ENCODE assay signal across 15 mouse cellular contexts in the genomic region with DNA sequence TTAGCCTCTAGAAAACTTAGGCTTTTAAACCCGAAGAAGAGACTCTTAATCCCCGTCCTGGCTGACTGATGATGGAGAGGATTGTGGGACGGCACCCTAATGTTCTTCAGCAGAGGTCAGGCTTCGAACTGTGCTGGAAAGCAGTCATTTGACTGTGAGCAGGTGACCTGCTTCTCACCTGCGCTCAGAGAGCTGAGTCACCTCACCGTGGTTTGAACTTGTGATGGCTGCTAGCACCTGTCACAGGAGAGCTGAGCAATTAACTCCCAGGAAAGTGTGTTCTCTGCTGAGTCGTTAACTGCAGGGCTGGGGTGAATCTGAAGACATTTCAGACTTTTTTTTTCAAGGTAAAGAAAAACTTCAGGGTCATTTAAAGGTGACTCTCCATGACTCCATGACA.
DNase-seq lines count a peak whose midpoint lies in the region; ATAC-seq and TF ChIP-seq lines count a peak whose summit lies in the region.
"Had no signal": no experiment of that assay in that cellular context is flagged by ENCODE, and none has a peak within 500 bp of the region (broad histone marks: within the 10 kb centered on the region; RNA-seq: fewer than 3 reads in every experiment).

No protein-coding gene starts in this region.

- dilution Hi-C loops in CH12.LX (cut with MboI; ENCODE audit: extremely low pct_ligation_motif_present, extremely low pct_unique_long_range_greater_than_20kb, low sequenced_read_pairs) = no loop called here

- intact Hi-C loops in heart, postnatal 25 days (cut with DNase I) = loop anchor here (1.0 to 10.0 kb wide), 2 partner anchors 773 to 800 kb away; no protein-coding TSS in a partner anchor

- H3K9ac ChIP-seq in embryonic facial prominence, embryonic 14.5 days (ENCODE audit: low read depth, low read length) = no peak overlapping the region
- H3K9ac ChIP-seq in heart, embryonic 13.5 days = no peak overlapping the region
- H3K9ac ChIP-seq in CH12.LX (ENCODE audit: insufficient read depth, low read depth) = no peak overlapping the region
- no peak overlapping the region for H3K9ac ChIP-seq in embryonic facial prominence, embryonic 15.5 days
- no peak overlapping the region for H3K9ac ChIP-seq in midbrain, embryonic 11.5 days (ENCODE audit: low read length)
- H3K9ac ChIP-seq: embryonic facial prominence, embryonic 12.5 days; forebrain, embryonic 13.5 days; heart, embryonic 15.5 days; hindbrain, embryonic 12.5 days had no signal

- H3K79me2 ChIP-seq in CH12.LX (replicated peaks; ENCODE audit: control insufficient read depth, extremely low read depth, insufficient read depth, poor library complexity, severe bottlenecking) = no peaks in the 10 kb centered on the region

- no peak for DNase-seq in embryonic facial prominence, embryonic 14.5 days (ENCODE audit: low spot score)
- DNase-seq in embryonic facial prominence, embryonic 10.5 days (ENCODE audit: low spot score) = no peak
- DNase-seq in heart, postnatal 25 days (ENCODE audit: low spot score) = no peak
- no peak for DNase-seq in CH12.LX (ENCODE audit: extremely low read depth)
- DNase-seq in adrenal gland, adult (ENCODE audit: inconsistent age in 2 of 2, low spot score in 1 of 2) = no peak
- DNase-seq in midbrain, embryonic 11.5 days (ENCODE audit: low spot score, missing footprints) = no peak

- H3K27ac ChIP-seq in embryonic facial prominence, embryonic 14.5 days (replicated peaks; ENCODE audit: low read depth, low read length) = no peak overlapping the region
- H3K27ac ChIP-seq in embryonic facial prominence, embryonic 10.5 days (replicated peaks) = no peak overlapping the region
- H3K27ac ChIP-seq in heart, embryonic 13.5 days (replicated peaks) = no peak overlapping the region
- H3K27ac ChIP-seq in CH12.LX (ENCODE audit: insufficient read depth, low read depth) = no peak overlapping the region
- no peak overlapping the region for H3K27ac ChIP-seq in embryonic facial prominence, embryonic 15.5 days (replicated peaks)
- no peak overlapping the region for H3K27ac ChIP-seq in midbrain, embryonic 11.5 days (ENCODE audit: low read depth, low read length)
- H3K27ac ChIP-seq: embryonic facial prominence, embryonic 12.5 days; forebrain, embryonic 13.5 days; gastrocnemius, adult 2 months; heart, embryonic 15.5 days; hindbrain, embryonic 12.5 days had no signal

- WGBS in embryonic facial prominence, embryonic 14.5 days = 26% methylated on average over 7 of the region's 7 CpGs
- 30% methylated on average over 7 of the region's 7 CpGs for WGBS in embryonic facial prominence, embryonic 10.5 days
- 40% methylated on average over 7 of the region's 7 CpGs for WGBS in heart, embryonic 13.5 days
- 25% methylated on average over 7 of the region's 7 CpGs for WGBS in embryonic facial prominence, embryonic 15.5 days
- 27% methylated on average over 7 of the region's 7 CpGs for WGBS in midbrain, embryonic 11.5 days

- TF ChIP-seq RAD21 in CH12.LX (IDR thresholded peaks at IDR 0.05; ENCODE audit: low read depth, low read length) = no peak

- in situ Hi-C loops in CH12.LX (cut with MboI; ENCODE audit: low pct_ligation_motif_present, low pct_unique_long_range_greater_than_20kb, low sequenced_read_pairs) = loop anchor here (25.0 kb wide), 1 partner anchor 378 kb away; no protein-coding TSS in a partner anchor

- H3K36me3 ChIP-seq in embryonic facial prominence, embryonic 14.5 days (ENCODE audit: control insufficient read depth, insufficient read depth, low read length) = no peaks in the 10 kb centered on the region
- no peaks in the 10 kb centered on the region for H3K36me3 ChIP-seq in embryonic facial prominence, embryonic 10.5 days (replicated peaks)
- no peaks in the 10 kb centered on the region for H3K36me3 ChIP-seq in heart, embryonic 13.5 days
- H3K36me3 ChIP-seq in CH12.LX (replicated peaks in 1 of 2; ENCODE audit: control insufficient read depth in 1 of 2, insufficient read depth in 1 of 2, low read length in 1 of 2) = no peaks in the 10 kb centered on the region
- H3K36me3 ChIP-seq in embryonic facial prominence, embryonic 15.5 days = no peaks in the 10 kb centered on the region
- no peaks in the 10 kb centered on the region for H3K36me3 ChIP-seq in midbrain, embryonic 11.5 days (ENCODE audit: control insufficient read depth, insufficient read depth, low read length)
- H3K36me3 ChIP-seq: embryonic facial prominence, embryonic 12.5 days; forebrain, embryonic 10.5 days; heart, embryonic 15.5 days; hindbrain, embryonic 12.5 days had no signal

- ATAC-seq in embryonic facial prominence, embryonic 14.5 days (ENCODE audit: low read depth) = 0 out of 2 replicates have a peak, but pooled peaks have one; percentile 27
- ATAC-seq in heart, embryonic 13.5 days (ENCODE audit: extremely low read depth, insufficient number of reproducible peaks, low FRiP score, low TSS enrichment) = no peak
- no peak for ATAC-seq in embryonic facial prominence, embryonic 15.5 days (ENCODE audit: insufficient number of reproducible peaks, low FRiP score, low TSS enrichment, low read depth)
- no peak for ATAC-seq in midbrain, embryonic 11.5 days (ENCODE audit: low FRiP score)

- H3K9me3 ChIP-seq in embryonic facial prominence, embryonic 14.5 days (ENCODE audit: control insufficient read depth, low read length) = no peaks in the 10 kb centered on the region
- H3K9me3 ChIP-seq in embryonic facial prominence, embryonic 10.5 days = no peaks in the 10 kb centered on the region
- no peaks in the 10 kb centered on the region for H3K9me3 ChIP-seq in heart, embryonic 13.5 days
- no peaks in the 10 kb centered on the region for H3K9me3 ChIP-seq in CH12.LX (replicated peaks; ENCODE audit: low read length)
- H3K9me3 ChIP-seq in embryonic facial prominence, embryonic 15.5 days (replicated peaks) = no peaks in the 10 kb centered on the region
- no peaks in the 10 kb centered on the region for H3K9me3 ChIP-seq in midbrain, embryonic 11.5 days (ENCODE audit: control insufficient read depth, low read length)
- H3K9me3 ChIP-seq: embryonic facial prominence, embryonic 12.5 days; forebrain, embryonic 10.5 days; forebrain, embryonic 13.5 days; heart, embryonic 15.5 days; hindbrain, embryonic 12.5 days had no signal

- no peak for TF ChIP-seq POLR2A in CH12.LX (IDR thresholded peaks at IDR 0.05; ENCODE audit: low read depth, low read length)

- H3K4me3 ChIP-seq in embryonic facial prominence, embryonic 14.5 days (ENCODE audit: low read depth, low read length) = no peak overlapping the region
- H3K4me3 ChIP-seq in embryonic facial prominence, embryonic 10.5 days = no peak overlapping the region
- no peak overlapping the region for H3K4me3 ChIP-seq in heart, embryonic 13.5 days
- H3K4me3 ChIP-seq in CH12.LX (replicated peaks in 1 of 3; ENCODE audit: low read depth in 2 of 3, low read length in 2 of 3, poor library complexity in 1 of 3) = no peak overlapping the region
- H3K4me3 ChIP-seq in embryonic facial prominence, embryonic 15.5 days (replicated peaks) = no peak overlapping the region
- H3K4me3 ChIP-seq in midbrain, embryonic 11.5 days (ENCODE audit: low read depth, low read length) = no peak overlapping the region
- H3K4me3 ChIP-seq: embryonic facial prominence, embryonic 12.5 days; forebrain, embryonic 10.5 days; forebrain, embryonic 13.5 days; gastrocnemius, adult 2 months; heart, embryonic 15.5 days; hindbrain, embryonic 12.5 days had no signal

- H3K27me3 ChIP-seq in embryonic facial prominence, embryonic 14.5 days (replicated peaks; ENCODE audit: control insufficient read depth, insufficient read depth, low read length) = no peaks in the 10 kb centered on the region
- 0 out of 2 replicates have a peak, but pooled peaks cover 4% of the 10 kb centered on the region for H3K27me3 ChIP-seq in embryonic facial prominence, embryonic 10.5 days (replicated peaks; ENCODE audit: low read depth, poor library complexity, severe bottlenecking)
- no peaks in the 10 kb centered on the region for H3K27me3 ChIP-seq in heart, embryonic 13.5 days (replicated peaks)
- H3K27me3 ChIP-seq in CH12.LX (replicated peaks) = no peaks in the 10 kb centered on the region
- H3K27me3 ChIP-seq in embryonic facial prominence, embryonic 15.5 days = 0 out of 2 replicates have a peak, but pooled peaks cover 9% of the 10 kb centered on the region
- no peaks in the 10 kb centered on the region for H3K27me3 ChIP-seq in midbrain, embryonic 11.5 days (ENCODE audit: control insufficient read depth, insufficient read depth, low read length)
- H3K27me3 ChIP-seq: embryonic facial prominence, embryonic 12.5 days; forebrain, embryonic 13.5 days; heart, embryonic 15.5 days; hindbrain, embryonic 12.5 days had no signal

- H3K4me1 ChIP-seq in embryonic facial prominence, embryonic 14.5 days (ENCODE audit: control insufficient read depth, insufficient read depth, low read length) = no peaks in the 10 kb centered on the region
- 0 out of 2 replicates have a peak, but pooled peaks cover 3% of the 10 kb centered on the region for H3K4me1 ChIP-seq in embryonic facial prominence, embryonic 10.5 days
- 0 out of 2 replicates have a peak, but pooled peaks cover 4% of the 10 kb centered on the region for H3K4me1 ChIP-seq in heart, embryonic 13.5 days
- peaks cover 5 to 14% of the 10 kb centered on the region in 2 experiments for H3K4me1 ChIP-seq in CH12.LX (ENCODE audit: control insufficient read depth in 1 of 2, insufficient read depth in 2 of 2)
- H3K4me1 ChIP-seq in embryonic facial prominence, embryonic 15.5 days = no peaks in the 10 kb centered on the region
- no peaks in the 10 kb centered on the region for H3K4me1 ChIP-seq in midbrain, embryonic 11.5 days (ENCODE audit: control insufficient read depth, insufficient read depth, low read length)
- H3K4me1 ChIP-seq: embryonic facial prominence, embryonic 12.5 days; heart, embryonic 15.5 days had no signal

- no peak for TF ChIP-seq CTCF in CH12.LX (conservative IDR thresholded peaks at IDR 0.05 in 1 of 2, IDR thresholded peaks at IDR 0.05 in 1 of 2; ENCODE audit: low read depth in 2 of 2, low read length in 2 of 2)

- no peak for TF ChIP-seq EP300 in CH12.LX (IDR thresholded peaks at IDR 0.05; ENCODE audit: low read length)

- H3K4me2 ChIP-seq in embryonic facial prominence, embryonic 14.5 days (ENCODE audit: low read depth, low read length) = 0 out of 2 replicates have a peak overlapping the region, but pooled peaks have one; percentile 1
- H3K4me2 ChIP-seq in heart, embryonic 13.5 days = peak overlapping the region; percentile 24; the same call in 1 of the 2 replicates
- H3K4me2 ChIP-seq in CH12.LX (ENCODE audit: insufficient read depth, low read depth, poor library complexity, severe bottlenecking) = peak overlapping the region; percentile 74; the same call in 1 of the 2 replicates
- H3K4me2 ChIP-seq in embryonic facial prominence, embryonic 15.5 days (replicated peaks) = peak overlapping the region; percentile 21; the same call in 1 of the 2 replicates
- no peak overlapping the region for H3K4me2 ChIP-seq in midbrain, embryonic 11.5 days
- H3K4me2 ChIP-seq: embryonic facial prominence, embryonic 12.5 days; forebrain, embryonic 13.5 days; heart, embryonic 11.5 days; heart, embryonic 15.5 days; hindbrain, embryonic 12.5 days had no signal

TF ChIP-seq in CH12.LX, 34 proteins besides CTCF, POLR2A, EP300 and RAD21 (continues in another document):
- TF ChIP-seq MAFK (IDR thresholded peaks at IDR 0.05; ENCODE audit: insufficient replicate concordance, low read length) (no peak), MAX (IDR thresholded peaks at IDR 0.05; ENCODE audit: low read length) (no peak), CHD1 (IDR thresholded peaks at IDR 0.05; ENCODE audit: low read depth, low read length) (no peak), CHD2 (IDR thresholded peaks at IDR 0.05; ENCODE audit: low read length) (no peak)
